Mouse (Mus musculus): Measurements from ENCODE around the gene Tox2.

DNA sequence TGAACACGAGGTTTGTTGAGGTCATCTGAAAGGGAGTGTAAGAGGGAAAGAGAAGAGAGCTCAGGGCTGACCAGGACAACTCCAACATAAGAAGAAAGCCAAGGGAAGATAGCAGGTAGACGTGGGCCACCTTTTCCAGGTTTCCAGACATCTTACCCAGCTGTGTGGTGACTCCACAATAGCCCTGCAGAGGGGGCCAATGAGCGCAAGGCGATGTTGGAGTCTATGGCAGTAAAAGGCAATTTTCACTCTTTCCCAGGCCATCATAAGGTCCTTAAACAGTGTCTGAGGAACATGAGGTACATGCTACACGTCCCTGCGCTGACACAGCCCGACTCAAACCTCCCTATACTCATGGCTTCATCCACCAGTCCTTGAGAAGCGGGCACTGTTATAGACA is 70.9 kb downstream of the Tox2 start:
- TF ChIP-seq CTCF (IDR thresholded peaks at IDR 0.05; ENCODE audit: extremely low read depth, insufficient read depth, insufficient read length, insufficient replicate concordance) (no peak), POLR2A (IDR thresholded peaks at IDR 0.05; ENCODE audit: low read depth, low read length) (no peak)
